Mouse (Mus musculus) forebrain, postnatal 0 days (tissue): ENCODE measurements around the gene Sgsm1. TPM values are rescaled to one million over a fixed set of nuclear protein-coding genes. Genes with fewer than 3 reads are reported as not detected.
A peak's percentile ranks its signal among the peaks of the same experiment; 100 is the strongest.
"Not testable (repeated sequence)": the region's sequence is repeated elsewhere in the genome, so short reads cannot be mapped to it uniquely, and the experiment has no call there.

ENCODE experiments used
- ATAC-seq: fragments of 200-750 bp; cut with Nextera tagmentation; 2 replicates; pipeline ENCODE4 v1.8.0; 2017; ENCODE audit warnings: mild to moderate bottlenecking, moderate library complexity
- DNase-seq: peaks from one replicate; pipeline ENCODE4 v3.0.0-alpha.2; 2015
- H3K27ac ChIP-seq: fragments of 300-500 bp; sonication (generic); 2 replicates; pipeline ENCODE4 v1.5.1; 2014; ENCODE audit warnings: low read depth, mild to moderate bottlenecking, antibody characterized with exemption, low read length, moderate library complexity, mixed read lengths
- H3K27me3 ChIP-seq: fragments of 300-500 bp; sonication (generic); 2 replicates; pipeline ENCODE4 v1.6.1; 2014; ENCODE audit warnings: mild to moderate bottlenecking, low read length, mixed read lengths; ENCODE audit not compliant: insufficient read depth
- H3K36me3 ChIP-seq: fragments of 300-500 bp; sonication (generic); 2 replicates; pipeline ENCODE4 v1.6.1; 2014; ENCODE audit warnings: mild to moderate bottlenecking, moderate library complexity; ENCODE audit not compliant: insufficient read depth
- H3K4me1 ChIP-seq: fragments of 300-500 bp; sonication (generic); 2 replicates; pipeline ENCODE4 v1.6.1; 2014; ENCODE audit warnings: antibody characterized with exemption; ENCODE audit not compliant: insufficient read depth
- H3K4me2 ChIP-seq: fragments of 300-500 bp; sonication (generic); 2 replicates; pipeline ENCODE4 v1.6.1; 2014; ENCODE audit warnings: low read depth, mild to moderate bottlenecking, moderate library complexity
- H3K4me3 ChIP-seq: fragments of 300-500 bp; sonication (generic); 2 replicates; pipeline ENCODE4 v1.5.1; 2014; ENCODE audit warnings: low read depth, low read length, mixed read lengths
- H3K9ac ChIP-seq: fragments of 300-500 bp; sonication (generic); 2 replicates; pipeline ENCODE4 v1.6.1; 2014; ENCODE audit warnings: mild to moderate bottlenecking
- H3K9me3 ChIP-seq: fragments of 300-500 bp; sonication (generic); 2 replicates; pipeline ENCODE4 v1.6.1; 2016; ENCODE audit warnings: low read length
- CTCF ChIP-seq: sonication (generic); IDR thresholded peaks from 2 replicates; pipeline ENCODE4 v1.5.1; 2016; ENCODE audit warnings: antibody characterized with exemption, control low read depth, low read depth
- WGBS: fragments of 180-500 bp; shearing (Covaris S2); extraction: QIAGEN DNeasy Blood & Tissue Kit; methylation state at CpG from one replicate; pipeline ENCODE4 v1.1.7; 2014; 5-methylcytosine and 5-hydroxymethylcytosine counted together
- polyA plus RNA-seq: library from polyadenylated mRNA; unstranded; fragments of >200 nt; fragmentation: Nextera tagmentation; extraction: Ambion mirVana; gene quantifications from 2 replicates; pipeline ENCODE4 v1.2.1, GENCODE M21; 2015
- total RNA-seq: library from RNA; depleted of rRNA; stranded (reverse); fragments of >200 nt; gene quantifications from 2 replicates; pipeline ENCODE4 v1.2.3, GENCODE M21; 2014

The Sgsm1 gene
- total and polyA plus RNA-seq, 2 experiments from 2014 or later, result 16.5 to 48.7 TPM

GRCm38 (mm10) chr5:113349810-113350209 lies 39.2 kb upstream of the Sgsm1 start:
- Histone ChIP-seq H3K9me3 (no peaks in the 10 kb centered on the region), H3K27ac (no peak overlapping the region), H3K27me3 (peaks cover 13% of the 10 kb centered on the region), H3K9ac (no peak overlapping the region), H3K4me2 (no peak overlapping the region), H3K36me3 (no peaks in the 10 kb centered on the region), H3K4me1 (peaks cover 10% of the 10 kb centered on the region; the same call in 1 of the 2 replicates), H3K4me3 (no peak overlapping the region)
- DNase-seq (peak; percentile 56), ATAC-seq (no peak)
- no peak for TF ChIP-seq CTCF
- WGBS, result 3% methylated on average over 7 of the region's 7 CpGs

GRCm38 (mm10) chr5:113349226-113349625 lies 38.6 kb upstream of the Sgsm1 start:
- Histone ChIP-seq H3K4me1 (peaks cover 10% of the 10 kb centered on the region; the same call in 1 of the 2 replicates), H3K36me3 (no peaks in the 10 kb centered on the region), H3K4me2 (no peak overlapping the region), H3K27me3 (peaks cover 13% of the 10 kb centered on the region), H3K27ac (no peak overlapping the region), H3K9me3 (no peaks in the 10 kb centered on the region), H3K4me3 (no peak overlapping the region), H3K9ac (no peak overlapping the region)
- ATAC-seq (no peak), DNase-seq (no peak)
- TF ChIP-seq CTCF, result no peak
- 5% methylated on average over 7 of the region's 7 CpGs for WGBS

GRCm38 (mm10) chr5:113348597-113348996 lies 38.0 kb upstream of the Sgsm1 start:
- Histone ChIP-seq H3K9me3 (no peaks in the 10 kb centered on the region), H3K27me3 (peaks cover 13% of the 10 kb centered on the region), H3K36me3 (no peaks in the 10 kb centered on the region), H3K4me3 (no peak overlapping the region), H3K9ac (no peak overlapping the region), H3K4me2 (no peak overlapping the region), H3K4me1 (peaks cover 10% of the 10 kb centered on the region; the same call in 1 of the 2 replicates), H3K27ac (no peak overlapping the region)
- peak; percentile 48 for TF ChIP-seq CTCF
- DNase-seq (no peak), ATAC-seq (0 out of 2 replicates have a peak, but pooled peaks have one; percentile 24)
- WGBS, result 22% methylated on average over 13 of the region's 13 CpGs

GRCm38 (mm10) chr5:113347593-113347992 lies 37.0 kb upstream of the Sgsm1 start:
- Histone ChIP-seq H3K4me2 (0 out of 2 replicates have a peak overlapping the region, but pooled peaks have one; percentile 15), H3K27ac (no peak overlapping the region), H3K27me3 (peaks cover 13% of the 10 kb centered on the region), H3K9me3 (no peaks in the 10 kb centered on the region), H3K36me3 (no peaks in the 10 kb centered on the region), H3K4me1 (peaks cover 10% of the 10 kb centered on the region; the same call in 1 of the 2 replicates), H3K9ac (no peak overlapping the region), H3K4me3 (no peak overlapping the region)
- 33% methylated on average over 12 of the region's 12 CpGs for WGBS
- no peak for DNase-seq
- no peak for ATAC-seq
- no peak for TF ChIP-seq CTCF

- peaks cover 13% of the 10 kb centered on the region for H3K27me3 ChIP-seq
- not testable (repeated sequence) for H3K4me1 ChIP-seq, H3K36me3 ChIP-seq, H3K9ac ChIP-seq, DNase-seq, ATAC-seq, H3K27ac ChIP-seq, H3K9me3 ChIP-seq, H3K4me3 ChIP-seq, H3K4me2 ChIP-seq
- WGBS, result 55% methylated on average over 6 of the region's 6 CpGs
Measured at GRCm38 (mm10) chr5:113346651-113347050, 36.1 kb upstream of the Sgsm1 start.

GRCm38 (mm10) chr5:113345781-113346180 lies 35.2 kb upstream of the Sgsm1 start:
- H3K9me3 ChIP-seq, result no peaks in the 10 kb centered on the region
- H3K4me2 ChIP-seq, result no peak overlapping the region
- H3K9ac ChIP-seq, result no peak overlapping the region
- TF ChIP-seq CTCF, result no peak
- 9% methylated on average over 11 of the region's 11 CpGs for WGBS
- no peaks in the 10 kb centered on the region for H3K36me3 ChIP-seq
- no peak overlapping the region for H3K27ac ChIP-seq
- peaks cover 13% of the 10 kb centered on the region for H3K27me3 ChIP-seq
- no peak for ATAC-seq
- no peaks in the 10 kb centered on the region for H3K4me1 ChIP-seq
- no peak for DNase-seq
- H3K4me3 ChIP-seq, result no peak overlapping the region

GRCm38 (mm10) chr5:113344635-113345386 lies 34.2 kb upstream of the Sgsm1 start:
- WGBS, result 41% methylated on average over 16 of the region's 16 CpGs
- H3K4me1 ChIP-seq, result no peaks in the 10 kb centered on the region
- DNase-seq (no peak), ATAC-seq (no peak)
- no peak overlapping the region for H3K4me3 ChIP-seq
- H3K27me3 ChIP-seq, result peaks cover 13% of the 10 kb centered on the region
- H3K4me2 ChIP-seq, result no peak overlapping the region; the same call in 1 of the 2 replicates
- TF ChIP-seq CTCF, result no peak
- H3K9me3 ChIP-seq, result no peaks in the 10 kb centered on the region
- no peak overlapping the region for H3K27ac ChIP-seq
- H3K36me3 ChIP-seq, result no peaks in the 10 kb centered on the region
- H3K9ac ChIP-seq, result no peak overlapping the region
